Mouse (Mus musculus) megakaryocyte, embryonic 14.5 days (primary cell): ENCODE measurements around the gene Ciart.
"Not testable (repeated sequence)": the region's sequence is repeated elsewhere in the genome, so short reads cannot be mapped to it uniquely, and the experiment has no call there.

ENCODE experiments used
- FLI1 ChIP-seq: IDR thresholded peaks from 2 replicates; pipeline ENCODE4 v1.6.1; 2012; ENCODE audit warnings: low read length, inconsistent platforms, mixed read lengths
- GATA1 ChIP-seq: IDR thresholded peaks from 3 replicates; pipeline ENCODE4 v1.6.1; 2012; ENCODE audit warnings: mixed read lengths, low read length, inconsistent platforms, borderline replicate concordance

- TF ChIP-seq GATA1, FLI1: not testable (repeated sequence)
Measured at GRCm38 (mm10) chr3:95895501-95895900, 13.4 kb upstream of the Ciart start.
